Mouse (Mus musculus) kidney, adult 9 months (tissue): ENCODE measurements around the gene Rnft2.

Experiments used
- DNase-seq: peaks from one replicate; pipeline ENCODE4 v3.0.0; 2022

The Rnft2 gene

GRCm38 (mm10) chr5:118244606-118245443 lies at the start of gene Rnft2, which contains the start of gene 2410131K14Rik:
Rnft2 (minus strand) TSS chr5:118245116.
2410131K14Rik (plus strand) TSS chr5:118245227.
- DNase-seq, result peak; percentile 100

DNA sequence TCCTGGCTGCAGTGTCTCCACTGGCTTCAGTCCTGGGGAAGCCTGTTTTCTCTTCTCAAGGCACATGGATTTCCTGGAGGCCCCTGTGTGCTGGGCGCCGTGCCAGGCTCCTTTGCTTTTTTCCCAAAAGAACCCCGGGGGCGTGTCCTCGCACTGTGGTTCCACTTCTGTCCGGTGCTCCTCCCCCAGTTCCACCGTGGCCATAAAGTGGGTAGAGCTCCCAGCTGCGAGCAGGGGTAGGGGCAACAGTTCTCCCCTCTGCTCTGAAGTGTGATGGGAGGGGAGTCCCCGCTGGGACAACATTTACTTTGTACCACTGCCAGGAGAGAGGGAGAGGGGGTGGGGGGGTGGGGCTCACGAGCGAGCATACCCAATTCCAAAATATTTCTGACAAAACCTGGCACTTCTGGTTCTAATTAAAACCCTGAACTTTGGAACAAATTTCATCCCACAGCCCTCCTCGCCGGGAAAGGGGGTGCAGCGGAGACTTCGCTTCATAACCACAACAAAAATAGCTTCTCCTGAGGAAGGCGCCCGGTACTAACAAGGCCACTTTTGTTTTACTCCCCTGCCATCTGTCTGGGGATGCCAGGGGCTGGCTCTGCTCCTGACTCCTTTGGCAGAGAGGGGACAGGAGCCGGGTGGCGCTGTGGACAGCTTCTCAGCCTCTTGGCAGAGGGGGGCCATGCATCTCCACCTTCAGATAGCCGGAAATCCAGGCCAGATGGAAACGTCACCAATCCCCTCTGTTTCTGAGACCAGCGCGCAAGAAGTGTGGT lies 49.4 kb upstream of the Rnft2 start:
- peak; percentile 87 for DNase-seq

DNA sequence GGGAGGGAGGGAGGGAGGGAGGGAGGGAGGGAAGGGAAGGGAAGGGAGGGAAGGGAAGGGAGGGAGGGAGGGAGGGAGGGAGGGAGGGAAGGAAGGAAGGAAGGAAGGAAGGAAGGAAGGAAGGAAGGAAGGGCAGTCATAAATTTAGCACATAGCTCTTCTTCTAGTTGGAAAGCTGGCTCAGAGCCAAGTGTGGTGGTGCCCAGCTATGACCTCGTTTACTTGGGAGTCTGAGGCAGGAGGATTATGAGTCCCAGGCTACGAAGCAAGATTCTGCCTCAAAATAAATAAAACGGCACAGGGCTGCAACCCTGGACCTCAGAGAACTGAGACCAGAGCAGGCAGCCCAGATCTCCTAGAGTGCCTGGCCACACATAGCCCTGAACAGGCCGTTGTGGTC lies 47.6 kb upstream of the Rnft2 start:
- no peak for DNase-seq

DNA sequence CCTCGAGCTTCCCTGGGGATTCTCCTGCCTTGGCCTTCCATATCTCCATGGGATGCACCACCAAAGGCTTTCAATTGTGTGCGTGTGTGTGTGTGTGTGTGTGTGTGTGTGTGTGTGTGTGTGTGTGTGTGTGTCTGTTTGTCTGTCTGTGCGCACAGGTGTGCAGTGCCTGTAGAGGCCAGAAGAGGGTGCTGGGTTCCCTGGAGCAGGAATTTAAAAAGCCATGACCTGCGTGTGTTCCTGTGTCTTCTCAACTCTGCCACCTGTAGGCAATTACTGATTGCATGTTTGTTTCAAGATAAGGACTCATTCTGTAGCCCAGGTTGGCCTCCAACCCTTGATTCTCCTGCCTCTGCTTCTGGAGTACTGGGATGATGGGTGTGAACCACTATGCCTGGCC lies 46.5 kb upstream of the Rnft2 start:
- no peak for DNase-seq

GRCm38 (mm10) chr5:118277741-118278495 lies 33.0 kb upstream of the Rnft2 start:
- DNase-seq, result no peak

GRCm38 (mm10) chr5:118276711-118277110 lies 31.8 kb upstream of the Rnft2 start:
- DNase-seq, result no peak

DNA sequence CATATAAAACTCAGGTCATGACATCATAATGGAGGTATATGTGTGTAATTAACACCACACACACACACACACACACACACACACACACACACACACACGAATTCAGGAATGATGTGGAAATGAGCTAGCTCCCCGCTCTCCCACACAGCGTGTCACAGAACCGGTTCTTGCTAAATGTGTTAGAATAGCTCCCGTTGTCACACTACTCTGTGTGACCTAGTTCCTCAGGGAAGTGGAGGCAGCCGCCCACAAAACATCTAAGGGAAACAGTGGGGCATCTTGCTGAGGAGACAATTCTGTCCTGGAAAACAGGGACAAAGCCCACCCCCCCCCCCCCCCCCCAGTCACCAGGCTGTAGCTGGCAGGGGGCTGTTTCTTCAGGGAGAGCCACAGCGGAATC lies 31.4 kb upstream of the Rnft2 start:
- no peak for DNase-seq

DNA sequence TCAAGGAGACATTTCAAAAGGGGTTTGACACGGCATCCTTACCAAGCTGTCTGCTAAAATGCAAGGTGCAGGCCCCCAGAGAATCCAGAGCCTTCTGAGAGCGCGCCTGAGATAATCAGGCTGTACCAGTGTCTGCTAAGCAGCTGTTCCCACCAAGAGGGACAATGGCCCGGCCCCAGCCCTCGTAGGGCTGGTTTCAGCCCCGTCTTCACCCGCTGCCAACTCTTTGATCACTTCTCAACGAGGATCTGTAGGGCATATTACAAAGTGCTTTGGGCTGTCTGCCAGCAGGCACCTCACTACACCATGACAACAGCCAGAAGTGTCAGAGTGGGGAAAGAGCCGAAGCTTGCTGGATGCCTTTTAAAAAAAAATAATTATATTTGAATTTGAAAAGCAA lies 29.6 kb upstream of the Rnft2 start:
- DNase-seq, result no peak

DNA sequence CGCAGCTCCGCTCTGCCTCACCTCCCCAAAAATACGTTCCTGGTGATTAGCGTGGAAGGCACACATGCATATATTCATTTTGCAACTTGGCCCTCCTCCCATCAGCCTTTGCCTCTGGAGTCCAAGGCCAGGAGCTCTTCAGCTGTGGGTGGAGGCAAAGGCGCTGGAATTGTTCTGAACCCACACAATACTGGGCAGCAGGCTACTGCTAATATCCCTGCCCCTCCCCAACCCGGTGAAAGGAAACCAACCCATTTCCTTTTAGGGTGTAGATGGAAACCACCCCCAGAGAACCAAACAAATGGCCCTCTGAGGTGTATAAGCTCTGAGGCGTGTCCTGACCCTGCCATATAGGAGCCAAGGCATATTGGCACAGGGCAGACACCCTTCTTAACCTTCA lies 28.5 kb upstream of the Rnft2 start:
- no peak for DNase-seq

DNA sequence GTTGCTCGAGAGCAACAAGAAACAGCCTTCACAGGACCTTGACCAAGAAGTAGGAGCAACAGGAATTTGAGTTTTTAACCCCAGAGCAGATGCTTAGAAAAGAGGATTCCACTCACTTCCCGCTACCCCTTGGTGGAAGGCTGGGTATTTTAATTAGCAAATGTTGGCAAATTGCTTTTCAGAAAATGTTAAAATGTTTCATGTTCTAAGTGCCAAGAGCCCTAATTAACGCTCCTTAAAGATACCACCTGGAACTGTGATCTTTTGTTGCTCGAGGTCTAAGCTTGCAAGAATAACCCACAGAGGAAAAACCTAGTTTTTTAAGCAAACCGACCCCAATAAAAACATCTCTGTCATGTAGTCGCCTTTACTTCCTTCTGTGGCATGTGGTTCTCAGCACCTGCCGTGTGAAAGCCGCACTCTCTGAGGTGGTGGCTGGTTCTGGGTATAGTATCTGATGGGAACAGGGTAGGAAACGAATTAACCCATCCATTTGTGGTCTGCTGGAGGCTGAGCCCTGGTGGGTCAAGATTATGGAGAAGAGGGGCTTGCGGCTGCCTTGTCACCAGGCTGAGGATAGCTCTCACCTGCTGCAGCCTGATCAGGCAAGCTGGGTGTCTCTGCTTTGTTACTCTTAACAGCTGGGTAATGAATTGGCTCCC lies 26.7 kb upstream of the Rnft2 start:
- no peak for DNase-seq

DNA sequence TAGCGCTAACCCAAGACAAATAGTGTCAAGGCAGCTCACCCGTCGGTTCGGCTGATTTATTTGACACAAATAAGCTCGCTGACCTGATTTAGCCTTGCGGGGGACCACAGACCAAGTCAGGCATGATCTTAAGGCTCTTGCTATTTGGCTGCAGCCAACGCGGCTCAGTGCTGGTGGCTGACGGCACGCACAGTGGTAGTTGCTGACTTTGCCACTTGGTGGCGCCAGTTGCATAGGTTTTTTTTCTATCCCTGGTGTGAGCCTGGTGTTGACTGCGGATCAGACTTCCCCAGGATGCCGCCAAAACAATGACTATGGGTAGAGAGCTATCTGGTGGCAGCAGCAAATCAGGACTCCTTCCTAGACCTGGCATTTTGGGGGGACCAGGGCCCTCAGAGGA lies 24.1 kb upstream of the Rnft2 start:
- peak; percentile 86 for DNase-seq

DNA sequence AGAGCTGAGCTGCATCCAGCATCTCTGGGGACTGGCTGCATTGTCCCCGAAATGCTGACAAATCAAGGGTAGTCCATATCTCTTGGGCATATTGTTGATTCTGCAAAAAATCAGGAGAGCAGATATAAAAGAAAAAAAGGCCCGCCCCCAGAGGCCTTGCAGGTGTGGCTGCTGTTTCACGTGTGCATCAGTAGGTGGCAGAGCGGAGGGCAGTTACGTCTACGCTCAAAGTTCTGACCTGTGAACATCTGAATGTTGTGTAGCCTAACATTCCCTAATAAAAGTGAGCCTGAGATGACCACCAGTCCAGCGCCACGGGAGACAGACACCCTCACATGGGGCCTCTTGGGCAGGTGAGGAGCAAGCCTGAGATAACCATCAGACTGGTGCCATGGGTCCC lies 21.4 kb upstream of the Rnft2 start:
- no peak for DNase-seq

DNA sequence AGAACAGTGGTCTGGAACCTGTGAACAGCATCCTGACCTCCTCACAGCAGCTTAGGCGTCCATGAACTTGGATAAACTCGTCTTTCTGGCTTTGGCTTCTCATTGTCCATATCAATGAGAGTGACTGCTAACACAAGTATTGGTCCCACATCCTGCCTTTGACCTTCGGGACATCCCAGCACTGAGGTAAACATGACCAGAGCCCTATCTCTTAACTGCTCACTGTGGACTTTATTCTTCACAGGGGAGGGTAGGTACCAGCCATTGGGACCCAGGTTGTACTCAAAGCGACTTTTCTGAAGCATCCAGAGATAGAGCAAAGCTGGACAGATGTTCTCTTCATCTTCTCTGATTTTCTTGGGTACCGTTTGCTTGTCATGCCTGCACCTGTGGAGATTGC lies 20.4 kb upstream of the Rnft2 start:
- DNase-seq, result no peak

GRCm38 (mm10) chr5:118264279-118264678 lies 19.4 kb upstream of the Rnft2 start:
- no peak for DNase-seq

DNA sequence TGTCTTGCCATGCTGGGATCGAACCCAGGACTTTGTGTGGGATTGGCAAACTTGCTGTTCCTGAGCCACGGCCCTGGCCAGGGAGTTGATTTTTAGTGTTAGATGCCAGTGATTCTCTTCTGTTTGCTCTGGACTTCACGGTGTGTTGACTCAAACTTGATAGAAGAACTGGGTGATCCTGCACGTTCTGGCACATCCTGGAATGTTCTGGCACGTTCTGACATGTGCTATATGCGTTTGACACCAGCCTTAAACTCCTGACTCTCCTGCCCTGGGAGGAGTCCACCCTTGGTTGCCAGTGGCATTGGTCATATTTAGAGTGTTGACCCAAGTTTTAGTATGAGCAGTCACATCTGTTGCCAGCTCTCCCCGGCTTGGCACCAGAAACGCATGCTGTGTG lies 17.5 kb upstream of the Rnft2 start:
- DNase-seq, result no peak

DNA sequence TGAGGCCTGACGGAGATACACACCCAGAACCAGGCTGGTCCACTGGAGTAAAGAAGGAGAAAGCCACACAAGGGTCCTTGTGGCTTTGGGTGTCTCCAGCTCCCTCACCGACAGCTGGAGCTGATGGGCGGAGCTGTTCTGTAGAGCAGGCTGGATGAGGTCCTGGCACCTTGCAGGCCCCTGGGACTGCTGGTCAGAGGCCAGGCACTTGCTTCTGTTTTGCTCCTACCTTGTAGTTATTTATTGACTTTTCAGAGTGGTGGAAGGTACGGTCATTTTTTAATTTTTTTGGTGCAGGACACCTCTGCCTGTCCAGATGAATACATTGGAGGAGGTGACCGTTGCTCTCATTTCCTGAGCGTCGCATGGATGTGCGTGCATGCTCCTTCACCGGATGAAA lies 16.3 kb upstream of the Rnft2 start:
- peak; percentile 86 for DNase-seq

DNA sequence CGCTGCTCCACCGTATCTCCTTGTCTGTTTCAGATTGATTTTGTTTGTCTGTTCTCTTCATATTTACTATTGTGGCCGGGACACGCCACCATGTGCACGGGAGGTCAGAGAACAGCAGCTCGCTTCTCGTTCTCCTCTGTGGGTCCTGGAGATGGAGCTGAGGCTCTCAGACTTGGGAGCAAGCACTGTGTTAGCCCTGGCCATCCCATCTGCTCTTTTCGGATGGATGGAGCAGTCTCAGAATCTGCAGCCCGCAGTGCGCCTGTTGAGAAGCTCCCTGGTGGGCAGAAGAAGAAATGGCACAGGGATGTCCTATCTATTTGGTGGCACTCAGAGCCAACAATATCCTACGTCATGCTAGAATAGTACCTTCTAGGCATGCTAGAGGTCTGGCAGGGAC lies 15.7 kb upstream of the Rnft2 start:
- DNase-seq, result no peak

- no peak for DNase-seq
Observed at GRCm38 (mm10) chr5:118260055-118260454, 15.1 kb upstream of the Rnft2 start.

DNA sequence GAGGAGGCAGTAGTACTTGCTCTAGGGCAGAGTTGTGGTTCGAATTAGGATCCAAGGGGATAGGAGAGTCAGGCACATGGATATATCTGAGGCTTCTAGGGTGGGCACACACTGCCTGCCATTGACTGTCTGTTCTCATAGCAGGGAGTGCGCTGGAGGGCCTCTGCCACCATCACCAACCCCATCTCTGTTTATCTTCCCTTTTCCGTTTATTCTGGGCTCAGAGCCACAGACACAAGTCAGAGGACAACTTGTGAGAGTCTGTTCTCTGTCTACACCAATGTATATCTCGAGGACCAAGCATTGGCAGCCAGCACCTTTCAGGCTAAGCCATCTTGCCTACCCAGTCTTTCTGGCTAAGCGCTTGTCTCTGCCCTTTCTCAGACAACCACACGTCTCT lies 14.7 kb upstream of the Rnft2 start:
- DNase-seq, result no peak

GRCm38 (mm10) chr5:118259152-118259551 lies 14.2 kb upstream of the Rnft2 start:
- DNase-seq, result no peak

DNA sequence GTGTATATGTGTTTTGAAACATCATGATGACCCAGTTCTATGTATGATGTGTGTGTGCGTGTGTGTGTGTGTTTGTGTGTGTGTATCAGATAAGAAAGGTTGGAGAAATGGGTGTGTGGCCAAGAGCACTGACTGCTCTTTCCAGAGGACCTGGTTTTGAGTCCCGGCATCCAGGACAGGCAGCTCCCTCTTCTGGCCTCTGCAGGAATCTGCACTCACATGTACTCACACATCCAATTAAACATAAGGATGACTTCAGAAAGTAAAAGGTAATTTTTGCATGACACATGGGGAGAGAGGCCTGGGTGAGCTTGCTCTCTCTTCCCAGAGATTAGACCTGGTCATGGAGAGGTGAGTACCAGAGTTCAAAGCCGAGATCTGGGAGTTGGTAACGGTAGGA lies 12.1 kb upstream of the Rnft2 start:
- DNase-seq, result no peak

- DNase-seq, result no peak
Observed at GRCm38 (mm10) chr5:118253551-118253950, 8.6 kb upstream of the Rnft2 start.

DNA sequence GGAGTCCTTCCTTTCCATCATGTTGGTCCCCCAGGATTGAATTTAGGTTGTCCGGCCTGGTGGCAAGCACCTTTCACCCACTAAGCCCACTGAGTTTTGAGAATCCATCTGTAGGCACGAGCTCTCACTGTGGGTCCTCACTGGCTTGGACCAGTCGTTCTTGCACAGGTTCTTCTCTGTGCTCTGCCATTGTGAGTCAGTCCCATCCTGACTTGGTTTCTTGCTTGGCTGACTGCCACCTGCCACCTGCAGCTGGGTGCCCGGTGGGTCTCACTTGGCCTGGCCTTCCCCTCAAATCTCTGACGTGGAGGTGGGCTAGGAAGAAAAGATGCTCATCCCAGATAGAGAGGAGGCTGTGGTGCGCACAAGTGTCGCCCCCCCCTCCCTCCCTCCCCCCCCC lies 6.1 kb upstream of the Rnft2 start:
- no peak for DNase-seq
